Mouse (Mus musculus) limb, embryonic 14.5 days (tissue): ENCODE results near the gene Gm37240. TPM values are rescaled to one million over a fixed set of nuclear protein-coding genes. Genes with fewer than 3 reads are reported as not detected.

Experiments
- ATAC-seq: fragments of 200-750 bp; cut with Nextera tagmentation; 2 replicates; pipeline ENCODE4 v1.8.0; 2017; ENCODE audit warnings: low read depth, moderate number of reproducible peaks, moderate TSS enrichment; ENCODE audit not compliant: low FRiP score
- DNase-seq: peaks from one replicate; pipeline ENCODE4 v3.0.0-alpha.2; 2015; ENCODE audit warnings: low spot score
- H3K27ac ChIP-seq: fragments of 300-500 bp; sonication (generic); replicated peaks from 2 replicates; pipeline ENCODE4 v1.5.1; 2014; ENCODE audit warnings: low read depth, mild to moderate bottlenecking, low read length, moderate library complexity, mixed read lengths
- H3K27me3 ChIP-seq: fragments of 300-500 bp; sonication (generic); 2 replicates; pipeline ENCODE4 v1.6.1; 2014; ENCODE audit warnings: low read length, mixed read lengths; ENCODE audit not compliant: control insufficient read depth, insufficient read depth
- H3K36me3 ChIP-seq: fragments of 300-500 bp; sonication (generic); 2 replicates; pipeline ENCODE4 v1.6.1; 2014; ENCODE audit warnings: mild to moderate bottlenecking, low read length, moderate library complexity, mixed read lengths; ENCODE audit not compliant: control insufficient read depth, insufficient read depth
- H3K4me1 ChIP-seq: fragments of 300-500 bp; sonication (generic); 2 replicates; pipeline ENCODE4 v1.6.1; 2014; ENCODE audit warnings: antibody characterized with exemption, low read length, mixed read lengths; ENCODE audit not compliant: control insufficient read depth, insufficient read depth
- H3K4me2 ChIP-seq: fragments of 300-500 bp; sonication (generic); replicated peaks from 2 replicates; pipeline ENCODE4 v1.6.1; 2014; ENCODE audit warnings: low read depth, mild to moderate bottlenecking, low read length, moderate library complexity; ENCODE audit not compliant: severe bottlenecking
- H3K4me3 ChIP-seq: fragments of 300-500 bp; sonication (generic); replicated peaks from 2 replicates; pipeline ENCODE4 v1.5.1; 2014; ENCODE audit warnings: low read length
- H3K9ac ChIP-seq: fragments of 300-500 bp; sonication (generic); 2 replicates; pipeline ENCODE4 v1.6.1; 2014; ENCODE audit warnings: mild to moderate bottlenecking, low read depth, low read length, moderate library complexity; ENCODE audit not compliant: severe bottlenecking
- H3K9me3 ChIP-seq: fragments of 300-500 bp; sonication (generic); 2 replicates; pipeline ENCODE4 v1.6.1; 2016; ENCODE audit warnings: low read length; ENCODE audit not compliant: control insufficient read depth
- POLR2A ChIP-seq: fragments of 200-500 bp; IDR thresholded peaks from 2 replicates; pipeline ENCODE4 v1.8.0; 2012; ENCODE audit warnings: inconsistent platforms, mild to moderate bottlenecking, moderate library complexity, borderline replicate concordance; ENCODE audit not compliant: insufficient read depth, insufficient read length; ENCODE audit errors: extremely low read depth
- WGBS: fragments of 180-500 bp; shearing (Covaris S2); extraction: QIAGEN DNeasy Blood & Tissue Kit; methylation state at CpG from one replicate; pipeline ENCODE4 v1.1.7; 2014; 5-methylcytosine and 5-hydroxymethylcytosine counted together
- polyA plus RNA-seq, 2 experiments: library from polyadenylated mRNA; depleted of rRNA in 1 of 2; stranded (reverse) in 1 of 2; unstranded in 1 of 2; fragments of >200 nt; fragmentation: Nextera tagmentation in 1 of 2; extraction: Ambion mirVana in 1 of 2; gene quantifications; 2 replicates each; pipeline versions ENCODE4 v1.2.1 to v1.2.3; 2012 to 2014

Gene Gm37240
- polyA plus RNA-seq, 2 experiments, result 2.0 to 13.4 TPM

DNA sequence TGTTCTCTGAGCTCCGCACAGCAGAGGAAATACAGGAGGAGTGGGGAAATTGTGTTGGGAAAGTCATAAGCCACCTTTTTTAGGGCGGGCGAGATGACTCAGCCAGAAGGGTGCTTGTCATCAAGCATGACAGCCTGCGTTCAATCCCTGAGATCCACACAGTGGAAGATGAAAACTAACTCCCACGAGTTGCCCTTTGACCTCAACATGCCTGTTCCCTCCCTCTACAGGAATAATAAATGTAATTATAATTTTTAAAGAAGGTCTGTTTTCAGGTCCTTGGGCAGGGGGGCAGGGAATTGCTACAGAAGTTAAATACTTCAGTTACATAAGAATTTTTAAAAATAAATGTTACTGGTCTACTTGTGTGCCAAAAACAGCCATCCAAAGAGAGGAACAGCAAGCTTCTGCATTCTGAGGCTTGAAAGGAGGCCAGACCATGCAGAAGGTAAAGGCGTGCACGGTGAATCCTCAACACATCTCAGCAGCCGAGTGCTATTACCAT, 902.1 kb downstream of the Gm37240 start:
- H3K4me3 ChIP-seq, result no peak overlapping the region
- no peaks in the 10 kb centered on the region for H3K4me1 ChIP-seq
- no peaks in the 10 kb centered on the region for H3K27me3 ChIP-seq
- H3K4me2 ChIP-seq, result no peak overlapping the region
- no peak overlapping the region for H3K27ac ChIP-seq
- 0 out of 2 replicates have a peak, but pooled peaks cover 2% of the 10 kb centered on the region for H3K36me3 ChIP-seq
- H3K9ac ChIP-seq, result no peak overlapping the region
- 88% methylated on average over 8 of the region's 8 CpGs for WGBS
- TF ChIP-seq POLR2A, result no peak
- H3K9me3 ChIP-seq, result no peaks in the 10 kb centered on the region
- DNase-seq (no peak), ATAC-seq (no peak)

DNA sequence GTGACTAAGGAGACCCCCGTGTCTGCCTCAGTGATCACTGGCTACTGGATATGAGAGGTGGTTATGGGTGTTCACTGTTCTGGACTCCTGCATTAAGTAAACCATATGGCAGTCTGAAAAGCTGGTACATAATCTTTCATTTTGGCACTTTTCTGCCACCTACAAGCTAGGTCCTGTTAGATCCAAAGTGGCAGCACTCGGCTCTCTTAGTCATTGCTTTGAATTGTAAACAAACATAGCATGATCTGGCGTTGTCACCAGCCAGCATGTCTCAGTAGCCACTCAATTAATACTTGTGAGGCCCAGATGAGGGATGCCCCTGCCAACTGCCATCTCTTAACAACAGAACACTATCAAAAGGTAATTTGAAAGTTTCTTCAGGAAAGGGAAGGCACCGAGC, 904.6 kb downstream of the Gm37240 start:
- no peak overlapping the region for H3K27ac ChIP-seq
- no peaks in the 10 kb centered on the region for H3K4me1 ChIP-seq
- no peaks in the 10 kb centered on the region for H3K27me3 ChIP-seq
- H3K36me3 ChIP-seq, result peaks cover 8% of the 10 kb centered on the region; the same call in 1 of the 2 replicates
- no peak overlapping the region for H3K4me3 ChIP-seq
- ATAC-seq, result no peak
- 62% methylated on average over 4 of the region's 4 CpGs for WGBS
- H3K9me3 ChIP-seq, result no peaks in the 10 kb centered on the region
- TF ChIP-seq POLR2A, result no peak
- no peak for DNase-seq
- H3K4me2 ChIP-seq, result no peak overlapping the region
- no peak overlapping the region for H3K9ac ChIP-seq

DNA sequence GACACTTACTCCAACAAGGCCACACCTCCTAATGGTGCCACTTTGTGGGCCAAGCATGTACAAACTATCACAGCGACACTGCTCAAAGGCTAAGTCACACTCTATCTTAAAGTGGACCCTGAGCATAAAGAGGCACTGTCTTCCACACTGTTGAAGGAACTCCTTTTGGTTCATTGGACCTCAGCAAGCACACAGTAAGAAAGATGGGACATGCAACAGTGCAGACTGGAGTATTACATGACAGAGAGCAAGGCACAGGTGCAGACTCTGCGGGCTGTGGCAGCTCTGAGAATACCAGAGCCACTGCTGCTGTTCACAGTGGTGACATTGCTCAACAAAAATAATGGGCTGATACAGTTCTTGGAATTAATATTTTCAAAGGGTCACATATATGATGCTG, 907.2 kb downstream of the Gm37240 start:
- no peaks in the 10 kb centered on the region for H3K27me3 ChIP-seq
- no peak for DNase-seq
- ATAC-seq, result no peak

DNA sequence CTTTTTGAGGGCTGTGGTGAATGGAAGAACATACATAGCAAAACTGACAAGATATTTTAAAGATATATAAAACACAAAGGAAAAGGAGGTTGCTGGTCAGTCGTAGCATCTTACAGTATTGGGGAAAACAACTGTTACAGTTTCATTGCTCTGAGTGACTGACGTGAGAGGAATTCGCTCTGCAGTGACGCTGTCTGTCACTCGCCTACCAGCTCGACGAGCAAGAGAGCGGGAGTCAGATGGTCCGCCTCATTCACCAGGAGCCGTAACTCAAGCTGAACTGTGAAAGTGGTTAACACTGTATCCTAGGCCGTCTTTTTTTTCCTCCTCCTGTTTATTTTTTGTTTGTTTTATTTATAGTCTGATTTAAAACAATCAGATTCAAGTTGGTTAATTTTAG, 908.6 kb downstream of the Gm37240 start:
- no peak for TF ChIP-seq POLR2A
- no peaks in the 10 kb centered on the region for H3K4me1 ChIP-seq
- no peak overlapping the region for H3K27ac ChIP-seq
- no peak for ATAC-seq
- peaks cover 17% of the 10 kb centered on the region for H3K36me3 ChIP-seq
- DNase-seq, result no peak
- H3K4me2 ChIP-seq, result no peak overlapping the region
- no peak overlapping the region for H3K4me3 ChIP-seq
- 83% methylated on average over 11 of the region's 11 CpGs for WGBS
- no peaks in the 10 kb centered on the region for H3K9me3 ChIP-seq
- no peak overlapping the region for H3K9ac ChIP-seq
- no peaks in the 10 kb centered on the region for H3K27me3 ChIP-seq

More for the DNA sequence above, 907.2 kb downstream of the Gm37240 start:
- Histone ChIP-seq H3K4me2 (no peak overlapping the region), H3K9me3 (no peaks in the 10 kb centered on the region), H3K36me3 (peaks cover 17% of the 10 kb centered on the region), H3K4me3 (no peak overlapping the region), H3K4me1 (no peaks in the 10 kb centered on the region), H3K9ac (no peak overlapping the region), H3K27ac (no peak overlapping the region)
- WGBS, result 98% methylated on average over 2 of the region's 2 CpGs
- no peak for TF ChIP-seq POLR2A

DNA sequence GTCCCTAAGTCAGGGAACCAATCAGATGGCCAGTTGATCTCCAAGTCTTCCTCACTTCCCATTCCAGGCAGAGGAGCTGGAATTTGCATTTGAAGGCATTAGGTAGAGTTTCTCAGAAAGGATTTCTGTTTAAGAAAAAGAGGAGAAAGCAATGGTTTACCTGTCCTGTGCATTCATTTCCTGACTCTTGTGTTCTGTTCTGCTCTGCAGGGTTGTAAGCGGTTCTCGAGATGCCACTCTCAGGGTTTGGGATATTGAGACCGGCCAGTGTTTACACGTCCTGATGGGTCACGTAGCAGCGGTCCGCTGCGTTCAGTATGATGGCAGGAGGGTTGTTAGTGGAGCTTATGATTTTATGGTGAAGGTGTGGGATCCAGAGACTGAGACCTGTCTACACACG, 913.1 kb downstream of the Gm37240 start:
- ATAC-seq, result no peak

DNA sequence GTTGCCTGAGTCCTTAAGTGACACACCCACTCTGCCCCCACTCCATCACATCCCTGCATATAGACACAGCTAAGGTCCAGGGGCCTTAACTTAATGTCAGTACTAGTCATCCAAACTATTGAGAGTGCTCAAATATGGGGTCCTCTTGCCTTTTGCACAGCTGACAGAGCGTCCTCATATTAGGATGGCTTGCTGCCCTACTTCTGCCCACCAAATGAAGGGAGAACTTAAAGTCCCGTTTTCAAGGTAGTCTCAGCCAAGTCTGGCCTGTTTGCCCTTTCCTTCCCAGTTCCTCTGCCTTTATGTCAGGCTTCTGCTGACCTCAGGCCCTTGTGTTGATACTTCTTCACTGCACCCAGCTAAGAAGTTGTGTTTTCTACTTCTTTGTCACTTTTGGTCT, 914.4 kb downstream of the Gm37240 start:
- H3K4me2 ChIP-seq, result no peak overlapping the region
- no peak for TF ChIP-seq POLR2A
- H3K27ac ChIP-seq, result no peak overlapping the region
- H3K9ac ChIP-seq, result no peak overlapping the region
- H3K27me3 ChIP-seq, result no peaks in the 10 kb centered on the region
- H3K36me3 ChIP-seq, result peaks cover 36% of the 10 kb centered on the region
- H3K4me3 ChIP-seq, result no peak overlapping the region
- WGBS, result 86% methylated on average over 2 of the region's 2 CpGs
- ATAC-seq (no peak), DNase-seq (no peak)
- H3K9me3 ChIP-seq, result no peaks in the 10 kb centered on the region
- no peaks in the 10 kb centered on the region for H3K4me1 ChIP-seq

More for the DNA sequence above, 913.1 kb downstream of the Gm37240 start:
- no peaks in the 10 kb centered on the region for H3K27me3 ChIP-seq
- H3K36me3 ChIP-seq, result peaks cover 28% of the 10 kb centered on the region
- H3K27ac ChIP-seq, result no peak overlapping the region
- H3K9ac ChIP-seq, result no peak overlapping the region
- no peaks in the 10 kb centered on the region for H3K9me3 ChIP-seq
- H3K4me3 ChIP-seq, result no peak overlapping the region
- DNase-seq, result no peak
- no peaks in the 10 kb centered on the region for H3K4me1 ChIP-seq
- 90% methylated on average over 9 of the region's 9 CpGs for WGBS
- no peak overlapping the region for H3K4me2 ChIP-seq
- TF ChIP-seq POLR2A, result no peak
